Mouse (Mus musculus): ENCODE data around the gene Slc12a8. TPM values are rescaled to one million over a fixed set of nuclear protein-coding genes. Genes with fewer than 3 reads are reported as not detected.

Slc12a8 gene
- 0.67 and 0.71 TPM in 2 replicates for polyA plus RNA-seq (2012; rRNA removed)

GRCm38 (mm10) chr16:33516807-33517565 lies at the start of gene Slc12a8:
Slc12a8 (plus strand) TSS chr16:33517328.

GRCm38 (mm10) chr16:33684162-33684702 lies 167.1 kb downstream of the Slc12a8 start, which contains the start of gene Heg1:
Heg1 (plus strand) TSS chr16:33684370.

Other genes starting within 250 kb of the Slc12a8 start
- gene Zfp148, start 136.5 kb upstream of the Slc12a8 start, polyA plus RNA-seq (2012; rRNA removed): 21.0 and 29.8 TPM in 2 replicates
- 29.5 and 35.0 TPM in 2 replicates for gene Heg1, start 167.0 kb downstream of the Slc12a8 start, polyA plus RNA-seq (2012; rRNA removed)

Measured in central nervous system, embryonic 11.5 days (tissue).